ENCODE assay signal across 20 mouse cellular contexts in the genomic region with DNA sequence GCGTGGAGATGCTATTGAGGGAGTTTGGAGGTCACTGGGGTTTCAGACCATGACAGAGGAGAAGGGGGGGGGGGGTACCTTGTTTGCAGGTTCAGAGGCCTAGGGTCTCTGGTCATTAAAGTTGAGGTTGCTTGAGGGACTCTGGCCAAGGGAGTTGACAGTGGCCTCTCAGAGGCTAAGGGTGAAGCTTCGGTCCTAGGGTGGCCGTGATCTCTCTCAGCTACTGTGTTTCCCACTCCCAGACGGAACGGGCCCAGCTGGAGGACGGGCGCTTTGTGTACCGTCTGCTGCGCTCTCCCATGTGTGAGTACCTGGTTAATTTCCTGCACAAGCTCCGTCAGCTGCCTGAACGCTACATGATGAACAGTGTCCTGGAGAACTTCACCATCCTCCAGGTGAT. TPM values are rescaled to one million over a fixed set of nuclear protein-coding genes. Genes with fewer than 3 reads are reported as not detected.
"Had no signal": no experiment of that assay in that cellular context is flagged by ENCODE, and none has a peak within 500 bp of the region (broad histone marks: within the 10 kb centered on the region; RNA-seq: fewer than 3 reads in every experiment).

No protein-coding gene starts in this region.

- DNase-seq: kidney, adult 11 months; kidney, adult 8-10 months; kidney, postnatal 10 days; kidney, postnatal 36 days; layer of hippocampus, postnatal 36 days; liver; liver, embryonic 13.5 days; lung, embryonic 14.5 days; thymus, postnatal 25 days had no signal

- H3K27me3 ChIP-seq: liver, embryonic 13.5 days had no signal

- H3K27ac ChIP-seq: kidney, embryonic 15.5 days; limb, embryonic 12.5 days; liver, embryonic 13.5 days; macrophage; midbrain, embryonic 12.5 days; midbrain, embryonic 15.5 days; neural tube, embryonic 13.5 days had no signal

- H3K4me2 ChIP-seq: kidney, embryonic 15.5 days; limb, embryonic 12.5 days; liver, embryonic 13.5 days; lung, embryonic 14.5 days; midbrain, embryonic 12.5 days; midbrain, embryonic 15.5 days; neural tube, embryonic 13.5 days had no signal

- ATAC-seq: lung, postnatal 0 days; midbrain, embryonic 15.5 days had no signal

- H3K9me3 ChIP-seq: kidney, embryonic 15.5 days; limb, embryonic 12.5 days; liver, embryonic 13.5 days; midbrain, embryonic 12.5 days; midbrain, embryonic 15.5 days; neural tube, embryonic 13.5 days had no signal

- H3K9ac ChIP-seq: kidney, embryonic 15.5 days; liver, embryonic 13.5 days; lung, embryonic 14.5 days; midbrain, embryonic 12.5 days; midbrain, embryonic 15.5 days; neural tube, embryonic 13.5 days had no signal

- H3K4me3 ChIP-seq: kidney, embryonic 15.5 days; left cerebral cortex, adult 2 months; limb, embryonic 12.5 days; liver, embryonic 13.5 days; midbrain, embryonic 12.5 days; midbrain, embryonic 15.5 days; neural tube, embryonic 13.5 days had no signal

- H3K36me3 ChIP-seq: midbrain, embryonic 15.5 days had no signal

RNA-seq across cellular contexts. Expression of a gene that starts 8.9 kb away (rescaled TPM):
- total RNA-seq: megakaryocyte, adult 5-6 weeks had no signal
- polyA plus RNA-seq: liver, embryonic 13.5 days; liver, embryonic 16.5 days; lung, embryonic 14.5 days; lung, postnatal 0 days; macrophage; stomach, embryonic 14.5 days had no signal

RNA-seq across cellular contexts. Expression of a gene that starts 16.4 kb away (rescaled TPM):
- total RNA-seq: megakaryocyte, adult 5-6 weeks had no signal
- polyA plus RNA-seq: macrophage had no signal

RNA-seq across cellular contexts. Expression of a gene that starts 20.0 kb away (rescaled TPM):
- polyA plus RNA-seq: lung, embryonic 14.5 days; macrophage had no signal

RNA-seq across cellular contexts. Expression of a gene that starts 27.2 kb away (rescaled TPM):
- total RNA-seq: megakaryocyte, adult 5-6 weeks had no signal
- polyA plus RNA-seq: liver, embryonic 16.5 days; macrophage had no signal
